Mouse (Mus musculus) right cerebral cortex, adult 2 months (tissue): ENCODE measurements at regions not wholly inside any gene's neighbourhood (a gene's known extent, or its start where the extent isn't known, plus 50 kb on each side); places are given as distances from the start of the nearest gene placed in this dataset.
A peak's percentile ranks its signal among the peaks of the same experiment; 100 is the strongest.
"Not testable (repeated sequence)": the region's sequence is repeated elsewhere in the genome, so short reads cannot be mapped to it uniquely, and the experiment has no call there.

ENCODE experiments used
- DNase-seq, 2 experiments: peaks; one replicate each; pipeline ENCODE4 v3.0.0; 2021 to 2022; ENCODE audit warnings: low spot score in 2 of 2

DNA sequence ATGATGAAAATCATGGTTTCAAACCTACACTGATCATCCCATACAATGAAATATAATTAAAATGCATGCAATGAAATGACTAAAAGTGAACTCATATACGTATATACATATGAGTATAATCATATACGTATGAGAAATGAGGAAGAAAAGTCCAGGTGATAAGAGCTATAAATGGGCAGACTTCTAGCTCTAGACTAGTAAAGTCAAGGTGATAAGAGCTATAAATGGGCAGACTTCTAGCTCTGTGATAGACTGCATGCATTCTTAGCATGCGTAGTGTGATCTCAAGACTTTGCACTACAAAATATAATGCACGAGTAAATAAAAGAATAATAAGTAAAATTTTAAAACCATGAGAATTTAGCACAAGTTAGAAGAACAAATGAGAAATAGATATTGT lies 606.2 kb upstream of the Gpc5 start:
- DNase-seq: no peak

GRCm38 (mm10) chr14:114493371-114493770 lies 598.6 kb upstream of the Gpc5 start:
- DNase-seq: not testable (repeated sequence)

- no peak for DNase-seq
These were observed 587.0 kb upstream of the Gpc5 start for GRCm38 (mm10) chr14:114504976-114505375.

DNA sequence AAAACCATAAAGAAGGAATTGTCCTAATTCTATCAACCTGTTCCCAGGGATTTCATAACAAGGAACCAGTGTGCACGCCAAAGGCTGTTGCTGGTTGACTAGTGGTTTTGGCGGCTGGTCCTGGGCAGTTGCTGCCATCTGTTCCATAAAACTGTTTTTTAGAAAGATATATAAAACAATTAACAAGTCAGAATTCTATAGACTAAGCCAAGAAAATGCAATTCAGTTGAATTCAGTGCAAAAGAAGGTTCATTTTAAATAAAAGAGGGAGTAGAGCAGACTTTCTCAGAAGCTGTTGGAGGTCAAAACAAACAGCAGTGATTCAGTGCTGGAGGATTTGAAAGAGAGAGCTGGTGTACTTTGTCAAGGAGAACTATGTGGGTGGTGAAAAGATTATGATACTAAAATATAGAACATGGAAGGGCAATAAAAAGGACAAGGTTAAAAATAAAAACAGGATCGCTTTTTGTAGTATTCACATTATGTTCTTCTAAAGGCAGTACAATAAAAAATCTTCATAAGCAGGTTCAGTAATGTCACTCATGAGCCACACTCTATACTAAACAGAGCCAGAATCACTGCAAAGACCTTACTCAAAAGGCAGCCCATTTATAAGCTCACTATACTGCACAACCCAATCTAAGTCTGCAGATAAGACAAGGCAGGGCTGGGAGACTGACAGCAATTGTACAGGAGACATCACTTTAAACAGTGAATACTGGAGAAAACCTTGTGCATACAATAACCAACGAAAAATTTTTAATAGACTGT lies 543.9 kb upstream of the Gpc5 start:
- peak; percentile 37 to 43 for DNase-seq

GRCm38 (mm10) chr14:114549101-114549500 lies 542.9 kb upstream of the Gpc5 start:
- DNase-seq: no peak

GRCm38 (mm10) chr14:114566411-114567030 lies 525.5 kb upstream of the Gpc5 start:
- DNase-seq: no peak

- peak; percentile 83 to 87 for DNase-seq
These were observed 524.2 kb upstream of the Gpc5 start for GRCm38 (mm10) chr14:114567673-114568309.

DNA sequence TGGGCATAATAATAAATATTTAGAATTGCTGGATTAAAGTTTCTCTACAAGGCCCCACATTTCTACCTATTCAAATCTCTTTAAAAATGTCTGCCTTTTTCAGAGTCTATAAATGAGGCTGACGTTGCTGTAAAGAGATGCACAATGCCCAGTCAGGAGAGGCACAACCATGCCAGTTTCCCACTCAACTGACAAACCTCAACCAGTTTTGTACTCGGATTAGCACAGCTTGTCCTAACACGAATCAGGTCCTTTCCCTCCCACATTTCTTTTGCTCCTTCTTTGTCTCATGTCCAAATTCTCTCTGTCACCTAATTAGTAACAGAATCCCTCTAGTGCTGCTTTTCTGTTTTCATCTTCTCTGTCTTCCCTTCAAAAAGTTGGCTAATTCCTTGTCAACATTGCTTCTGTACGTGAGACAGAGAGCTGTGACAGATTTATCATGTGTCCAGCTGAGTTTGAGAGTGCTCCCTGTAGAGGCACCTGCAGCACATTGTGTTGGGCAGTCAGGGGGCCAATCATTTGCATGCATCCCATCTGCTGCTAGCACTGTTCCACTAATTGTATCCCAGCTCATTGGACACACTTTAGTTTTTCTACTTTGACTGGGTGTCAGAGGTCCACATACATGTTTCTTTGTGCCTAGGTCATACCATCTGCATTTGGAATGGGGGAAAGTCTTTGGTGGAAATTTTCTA lies 504.5 kb upstream of the Gpc5 start:
- DNase-seq: no peak

- no peak for DNase-seq
These were observed 482.7 kb upstream of the Gpc5 start for GRCm38 (mm10) chr14:114609296-114609695.

GRCm38 (mm10) chr14:114612400-114612799 lies 479.6 kb upstream of the Gpc5 start:
- no peak for DNase-seq

DNA sequence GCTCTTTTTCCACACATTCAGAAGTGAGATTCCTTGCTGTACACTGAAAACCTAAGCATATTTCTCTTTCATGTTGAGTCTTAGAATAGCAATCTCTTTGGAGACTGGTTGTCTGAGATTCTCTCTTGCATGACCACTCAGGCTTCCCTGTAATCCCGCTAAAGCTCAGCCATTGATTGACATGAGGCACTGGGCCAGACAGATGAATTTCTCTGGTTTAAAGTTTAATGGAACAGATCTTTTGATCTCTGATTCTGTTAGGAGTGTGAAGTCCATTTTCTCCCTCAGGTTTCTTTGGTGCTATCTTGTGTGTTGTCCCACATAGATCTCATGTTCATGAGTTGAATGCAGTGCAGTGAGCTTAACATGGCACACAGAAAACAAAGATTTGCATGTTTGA lies 435.4 kb upstream of the Gpc5 start:
- no peak for DNase-seq

DNA sequence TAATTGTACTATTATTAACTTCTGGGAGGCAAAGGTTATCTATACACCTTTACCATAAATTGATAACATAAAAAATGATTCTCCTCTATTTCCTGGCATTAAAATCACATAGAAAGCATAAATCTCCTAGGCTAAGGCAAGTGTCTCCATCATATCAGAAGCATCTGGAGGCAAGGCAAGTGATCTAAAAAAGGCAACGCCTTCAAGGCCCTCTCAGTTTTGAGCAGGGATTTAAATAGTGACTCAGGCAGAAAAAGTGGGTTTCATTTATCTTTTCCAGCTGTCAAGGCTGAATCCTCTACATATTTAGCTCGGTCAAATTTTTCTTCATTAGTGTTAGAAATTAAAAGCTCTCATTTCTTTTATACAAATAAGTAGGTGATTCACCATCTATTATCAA lies 430.0 kb upstream of the Gpc5 start:
- DNase-seq: no peak

GRCm38 (mm10) chr14:114685133-114685532 lies 406.9 kb upstream of the Gpc5 start:
- DNase-seq: peak; percentile 52 to 54

DNA sequence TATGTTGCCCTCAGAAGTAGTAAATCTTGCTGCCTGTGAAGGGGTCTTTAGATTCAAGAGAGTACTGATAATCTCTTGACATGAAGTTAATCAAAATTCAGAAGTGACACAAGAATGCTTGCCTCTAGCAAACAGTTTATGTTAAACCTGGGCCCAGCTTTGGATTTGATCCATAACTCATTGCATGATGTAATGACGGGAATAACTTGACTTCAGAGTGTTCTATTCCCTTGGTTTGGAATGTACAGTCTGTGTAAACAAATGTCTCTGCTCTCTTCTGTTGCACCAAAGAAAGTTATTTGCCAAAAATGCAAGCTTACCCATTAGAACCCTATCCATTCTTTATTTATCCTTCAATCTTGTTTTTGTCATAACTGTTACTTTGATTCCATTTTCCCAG lies 397.1 kb upstream of the Gpc5 start:
- DNase-seq: no peak

- DNase-seq: no peak
These were observed 394.5 kb upstream of the Gpc5 start for GRCm38 (mm10) chr14:114697543-114697942.

DNA sequence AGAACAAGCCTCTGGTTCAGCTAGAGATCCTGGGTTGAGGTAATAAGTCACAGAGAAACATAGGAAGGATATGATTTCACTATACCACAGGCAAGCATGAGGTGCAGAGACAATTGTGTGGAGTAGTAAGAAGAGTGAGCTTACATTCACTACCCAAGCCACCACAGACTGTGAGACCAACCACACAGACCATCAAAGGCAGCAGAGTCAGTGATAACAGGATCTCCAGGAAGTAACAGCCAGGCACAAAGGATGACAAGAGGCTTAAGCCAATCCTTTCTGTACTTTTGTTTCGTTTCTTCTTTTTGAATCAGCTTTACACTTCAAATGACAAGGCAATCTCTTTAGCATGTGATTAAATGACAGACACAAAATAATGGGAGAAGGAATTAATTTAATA lies 368.9 kb upstream of the Gpc5 start:
- no peak for DNase-seq

DNA sequence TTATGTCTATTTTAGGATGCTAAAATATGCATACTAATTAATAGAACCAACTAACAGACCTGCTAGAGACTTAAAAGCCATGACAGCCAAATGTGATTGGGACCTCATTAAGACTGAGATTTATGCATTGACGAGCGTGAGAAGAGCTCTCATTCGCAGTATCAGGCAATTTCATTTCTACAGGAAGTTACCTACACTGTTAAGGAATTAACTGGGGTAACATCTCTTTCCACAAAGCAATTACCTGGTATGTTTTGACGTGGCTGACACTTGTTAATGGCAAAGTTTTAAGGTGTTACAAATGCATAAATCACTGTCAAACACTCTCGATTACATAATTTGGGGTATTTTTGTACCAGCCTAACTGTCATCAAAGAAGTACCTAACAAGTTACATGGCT lies 324.7 kb upstream of the Gpc5 start:
- no peak for DNase-seq

- DNase-seq: no peak
These were observed 315.3 kb upstream of the Gpc5 start for GRCm38 (mm10) chr14:114776723-114777122.

GRCm38 (mm10) chr14:114781821-114782220 lies 310.2 kb upstream of the Gpc5 start:
- DNase-seq: no peak

- peak; percentile 93 for DNase-seq
These were observed 300.8 kb upstream of the Gpc5 start for GRCm38 (mm10) chr14:114790946-114791830.

GRCm38 (mm10) chr14:114791831-114792224 lies 300.2 kb upstream of the Gpc5 start:
- DNase-seq: no peak
